Mouse (Mus musculus): ENCODE data around the gene Abhd4.

The Abhd4 gene

GRCm38 (mm10) chr14:54271976-54272606 is 18.1 kb downstream of the Abhd4 start:
- DNase-seq (ENCODE audit: low read depth in 2 of 2, low spot score in 2 of 2) = no peak

GRCm38 (mm10) chr14:54272696-54273095 is 18.7 kb downstream of the Abhd4 start:
- no peak for DNase-seq (ENCODE audit: low read depth in 2 of 2, low spot score in 2 of 2)

- DNase-seq (ENCODE audit: low read depth in 2 of 2, low spot score in 2 of 2) = no peak
Observed at GRCm38 (mm10) chr14:54276446-54276845, 22.5 kb downstream of the Abhd4 start.

- DNase-seq (ENCODE audit: low read depth in 2 of 2, low spot score in 2 of 2) = no peak
Observed at GRCm38 (mm10) chr14:54284839-54285238, 30.9 kb downstream of the Abhd4 start, which contains the start of gene Olfr49. Olfr49 (minus strand) TSS chr14:54284939.

GRCm38 (mm10) chr14:54300136-54300535 is 46.1 kb downstream of the Abhd4 start:
- no peak for DNase-seq (ENCODE audit: low read depth in 2 of 2, low spot score in 2 of 2)

GRCm38 (mm10) chr14:54300676-54301075 is 46.7 kb downstream of the Abhd4 start:
- DNase-seq (ENCODE audit: low read depth in 2 of 2, low spot score in 2 of 2) = no peak

GRCm38 (mm10) chr14:54311763-54312162 is 57.8 kb downstream of the Abhd4 start:
- no peak for DNase-seq (ENCODE audit: low read depth in 2 of 2, low spot score in 2 of 2)
